Mouse (Mus musculus) lung, postnatal 0 days (tissue): Measurements from ENCODE around the gene A3galt2.

Source experiments
- CTCF ChIP-seq: IDR thresholded peaks from 2 replicates; pipeline ENCODE4 v1.5.1; 2016; ENCODE audit warnings: antibody characterized with exemption, mild to moderate bottlenecking
- EP300 ChIP-seq: IDR thresholded peaks from 2 replicates; pipeline ENCODE4 v1.6.1; 2016; ENCODE audit warnings: antibody characterized with exemption, mild to moderate bottlenecking, control low read depth

DNA sequence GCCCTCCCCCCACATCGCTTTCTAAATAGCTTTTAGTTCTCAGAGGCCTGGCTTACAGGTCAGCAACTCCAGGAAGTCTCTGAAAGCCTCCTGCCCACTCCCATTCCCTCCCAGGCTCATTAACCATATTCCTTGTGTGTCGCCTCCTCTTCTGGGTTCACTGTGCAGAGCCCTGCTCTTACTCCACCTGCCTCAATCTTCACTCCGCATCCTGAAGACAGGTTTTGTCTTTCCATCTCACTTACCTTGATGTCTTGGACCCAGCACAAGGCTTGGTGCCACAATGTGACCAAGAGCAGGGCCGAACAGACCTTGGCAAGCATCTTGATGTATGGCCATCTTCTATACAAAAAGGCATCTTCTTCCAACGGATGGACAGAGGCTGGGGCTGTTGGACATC, 4.0 kb downstream of the A3galt2 start:
- TF ChIP-seq CTCF (no peak), EP300 (no peak)
